Mouse (Mus musculus) CH12.LX (cell line): Measurements from ENCODE around the gene Gpbar1. TPM values are rescaled to one million over a fixed set of nuclear protein-coding genes. Genes with fewer than 3 reads are reported as not detected.

Experiments used
- DNase-seq: peaks from one replicate; pipeline ENCODE4 v3.0.0-alpha.2; 2013; ENCODE audit errors: extremely low read depth
- H3K27ac ChIP-seq: 2 replicates; pipeline ENCODE4 v1.5.1; 2012; ENCODE audit warnings: low read depth, mild to moderate bottlenecking, control low read depth, moderate library complexity; ENCODE audit not compliant: insufficient read depth
- H3K27me3 ChIP-seq: replicated peaks from 2 replicates; pipeline ENCODE3; 2012; ENCODE audit warnings: inconsistent platforms
- H3K36me3 ChIP-seq, 2 experiments: replicated peaks in 1 of 2; 2 replicates each; pipeline versions ENCODE3 to v1.6.1; 2012; ENCODE audit warnings: inconsistent platforms in 1 of 2, low read length in 1 of 2, mild to moderate bottlenecking in 1 of 2, mixed read lengths in 1 of 2, moderate library complexity in 1 of 2; ENCODE audit not compliant: control insufficient read depth in 1 of 2, insufficient read depth in 1 of 2
- H3K4me1 ChIP-seq, 2 experiments: 2 replicates each; pipeline ENCODE4 v1.6.1; 2012; ENCODE audit warnings: inconsistent platforms in 1 of 2, moderate library complexity in 1 of 2; ENCODE audit not compliant: insufficient read depth in 2 of 2, control insufficient read depth in 1 of 2
- H3K4me2 ChIP-seq: 2 replicates; pipeline ENCODE4 v1.6.1; 2012; ENCODE audit warnings: low read depth, mild to moderate bottlenecking, control low read depth; ENCODE audit not compliant: poor library complexity, insufficient read depth, severe bottlenecking
- H3K4me3 ChIP-seq, 3 experiments: fragments of 150-350 bp in 1 of 3; sonication (generic) in 1 of 3; replicated peaks in 1 of 3; 2 replicates each; pipeline versions ENCODE3 to v1.5.1; 2011 to 2012; ENCODE audit warnings: low read depth in 2 of 3, low read length in 2 of 3, mild to moderate bottlenecking in 2 of 3, moderate library complexity in 2 of 3, control low read depth in 1 of 3, improper control_type of control experiment in 1 of 3, inconsistent platforms in 1 of 3, mixed read lengths in 1 of 3; ENCODE audit not compliant: poor library complexity in 1 of 3
- H3K79me2 ChIP-seq: replicated peaks from 2 replicates; pipeline ENCODE4 v1.6.1; 2012; ENCODE audit warnings: mild to moderate bottlenecking, moderate library complexity; ENCODE audit not compliant: control insufficient read depth, poor library complexity, insufficient read depth, severe bottlenecking; ENCODE audit errors: extremely low read depth
- H3K9ac ChIP-seq: 2 replicates; pipeline ENCODE4 v1.6.1; 2012; ENCODE audit warnings: low read depth, mild to moderate bottlenecking, control low read depth, moderate library complexity; ENCODE audit not compliant: insufficient read depth
- H3K9me3 ChIP-seq: replicated peaks from 2 replicates; pipeline ENCODE3; 2012; ENCODE audit warnings: low read length, inconsistent platforms, mixed read lengths
- BHLHE40 ChIP-seq: IDR thresholded peaks from 2 replicates; pipeline ENCODE4 v1.6.1; 2011; ENCODE audit warnings: mild to moderate bottlenecking, low read depth, low read length, improper control_type of control experiment
- CHD1 ChIP-seq: IDR thresholded peaks from 2 replicates; pipeline ENCODE4 v1.6.1; 2012; ENCODE audit warnings: low read depth, low read length, improper control_type of control experiment, inconsistent platforms
- E2F4 ChIP-seq: IDR thresholded peaks from 2 replicates; pipeline ENCODE4 v1.6.1; 2011; ENCODE audit warnings: low read depth, low read length, improper control_type of control experiment; ENCODE audit not compliant: insufficient replicate concordance
- ELF1 ChIP-seq: IDR thresholded peaks from 2 replicates; pipeline ENCODE4 v1.6.1; 2014; ENCODE audit warnings: low read depth, mild to moderate bottlenecking, inconsistent platforms, low read length, improper control_type of control experiment
- EP300 ChIP-seq: IDR thresholded peaks from 2 replicates; pipeline ENCODE4 v1.6.1; 2011; ENCODE audit warnings: low read length, improper control_type of control experiment
- ETS1 ChIP-seq: conservative IDR thresholded peaks from 2 replicates; pipeline ENCODE4 v1.6.1; 2012; ENCODE audit warnings: low read depth, mild to moderate bottlenecking, inconsistent platforms, low read length, improper control_type of control experiment, moderate library complexity
- GABPA ChIP-seq: IDR thresholded peaks from 2 replicates; pipeline ENCODE4 v1.6.1; 2012; ENCODE audit warnings: low read depth, low read length, improper control_type of control experiment, inconsistent platforms; ENCODE audit not compliant: insufficient replicate concordance
- HCFC1 ChIP-seq: IDR thresholded peaks from 2 replicates; pipeline ENCODE4 v1.6.1; 2012; ENCODE audit warnings: low read depth, mild to moderate bottlenecking, inconsistent platforms, low read length, improper control_type of control experiment
- IRF4 ChIP-seq: IDR thresholded peaks from 2 replicates; pipeline ENCODE4 v1.6.1; 2014; ENCODE audit warnings: low read depth, mild to moderate bottlenecking, inconsistent platforms, low read length, improper control_type of control experiment
- JUND ChIP-seq: conservative IDR thresholded peaks from 2 replicates; pipeline ENCODE4 v1.6.1; 2011; ENCODE audit warnings: low read depth, low read length, improper control_type of control experiment
- KAT2A ChIP-seq: IDR thresholded peaks from 2 replicates; pipeline ENCODE4 v1.6.1; 2012; ENCODE audit warnings: low read length, improper control_type of control experiment, inconsistent platforms; ENCODE audit not compliant: insufficient replicate concordance
- MAFK ChIP-seq: IDR thresholded peaks from 2 replicates; pipeline ENCODE4 v1.6.1; 2011; ENCODE audit warnings: low read length, improper control_type of control experiment; ENCODE audit not compliant: insufficient replicate concordance
- MAX ChIP-seq: IDR thresholded peaks from 2 replicates; pipeline ENCODE4 v1.6.1; 2011; ENCODE audit warnings: low read length, improper control_type of control experiment
- MAZ ChIP-seq: IDR thresholded peaks from 2 replicates; pipeline ENCODE4 v1.6.1; 2012; ENCODE audit warnings: low read depth, mild to moderate bottlenecking, inconsistent platforms, low read length, improper control_type of control experiment, moderate library complexity
- MEF2A ChIP-seq: IDR thresholded peaks from 2 replicates; pipeline ENCODE4 v1.6.1; 2014; ENCODE audit warnings: low read depth, mild to moderate bottlenecking, inconsistent platforms, low read length, improper control_type of control experiment, borderline replicate concordance
- MXI1 ChIP-seq: IDR thresholded peaks from 2 replicates; pipeline ENCODE4 v1.6.1; 2011; ENCODE audit warnings: mild to moderate bottlenecking, low read depth, low read length, improper control_type of control experiment
- MYC ChIP-seq: IDR thresholded peaks from 2 replicates; pipeline ENCODE4 v1.6.1; 2011; ENCODE audit warnings: low read depth, mild to moderate bottlenecking, improper control_type of control experiment, low read length
- NELFE ChIP-seq: IDR thresholded peaks from 2 replicates; pipeline ENCODE4 v1.6.1; 2011; ENCODE audit warnings: low read depth, low read length, improper control_type of control experiment
- NRF1 ChIP-seq: IDR thresholded peaks from 2 replicates; pipeline ENCODE4 v1.6.1; 2014; ENCODE audit warnings: low read depth, mild to moderate bottlenecking, inconsistent platforms, low read length, improper control_type of control experiment, moderate library complexity
- POLR2A ChIP-seq: IDR thresholded peaks from 2 replicates; pipeline ENCODE4 v1.6.1; 2011; ENCODE audit warnings: low read depth, mild to moderate bottlenecking, improper control_type of control experiment, low read length
- RCOR1 ChIP-seq: conservative IDR thresholded peaks from 2 replicates; pipeline ENCODE4 v1.6.1; 2012; ENCODE audit warnings: low read depth, mild to moderate bottlenecking, inconsistent platforms, low read length, improper control_type of control experiment
- SMC3 ChIP-seq: IDR thresholded peaks from 2 replicates; pipeline ENCODE4 v1.6.1; 2011; ENCODE audit warnings: low read depth, low read length, improper control_type of control experiment
- TCF12 ChIP-seq: IDR thresholded peaks from 2 replicates; pipeline ENCODE4 v1.6.1; 2014; ENCODE audit warnings: low read depth, mild to moderate bottlenecking, inconsistent platforms, low read length, improper control_type of control experiment
- UBTF ChIP-seq: IDR thresholded peaks from 2 replicates; pipeline ENCODE4 v1.6.1; 2012; ENCODE audit warnings: low read depth, mild to moderate bottlenecking, inconsistent platforms, low read length, improper control_type of control experiment, moderate library complexity
- USF1 ChIP-seq: IDR thresholded peaks from 2 replicates; pipeline ENCODE4 v1.6.1; 2014; ENCODE audit warnings: low read depth, mild to moderate bottlenecking, inconsistent platforms, low read length, improper control_type of control experiment
- ZC3H11A ChIP-seq: IDR thresholded peaks from 2 replicates; pipeline ENCODE4 v1.6.1; 2012; ENCODE audit warnings: low read depth, mild to moderate bottlenecking, inconsistent platforms, low read length, improper control_type of control experiment
- ZMIZ1 ChIP-seq: IDR thresholded peaks from 2 replicates; pipeline ENCODE4 v1.6.1; 2012; ENCODE audit warnings: low read depth, mild to moderate bottlenecking, inconsistent platforms, low read length, improper control_type of control experiment
- ZNF384 ChIP-seq: IDR thresholded peaks from 2 replicates; pipeline ENCODE4 v1.6.1; 2012; ENCODE audit warnings: low read depth, low read length, improper control_type of control experiment, inconsistent platforms
- dilution Hi-C: fragments of 300-500 bp; cut with MboI; formaldehyde crosslinking; loops from 2 replicates; pipeline ENCODE4 v1.14.3; 2020; ENCODE audit warnings: low sequenced_read_pairs; ENCODE audit not compliant: extremely low pct_unique_long_range_greater_than_20kb, extremely low pct_ligation_motif_present
- in situ Hi-C: fragments of 300-500 bp; cut with MboI; formaldehyde crosslinking; loops from 3 replicates; pipeline ENCODE4 v1.14.3; 2019; ENCODE audit warnings: low sequenced_read_pairs, low pct_ligation_motif_present, low pct_unique_long_range_greater_than_20kb, mixed read lengths
- polyA plus RNA-seq: library from polyadenylated mRNA; unstranded; fragments of >175 nt; gene quantifications from 2 replicates; pipeline ENCODE4 v1.2.1, GENCODE M21; 2012; ENCODE audit warnings: low read depth; ENCODE audit not compliant: insufficient read length
- total RNA-seq, 2 experiments: library from RNA; depleted of rRNA; stranded (reverse); fragments of 300-350 nt in 1 of 2; fragments of >200 nt in 1 of 2; gene quantifications; 2 replicates each; pipeline ENCODE4 v1.2.3; 2012 to 2014

The Gpbar1 gene
- total and polyA plus RNA-seq, 3 experiments, result not detected

DNA sequence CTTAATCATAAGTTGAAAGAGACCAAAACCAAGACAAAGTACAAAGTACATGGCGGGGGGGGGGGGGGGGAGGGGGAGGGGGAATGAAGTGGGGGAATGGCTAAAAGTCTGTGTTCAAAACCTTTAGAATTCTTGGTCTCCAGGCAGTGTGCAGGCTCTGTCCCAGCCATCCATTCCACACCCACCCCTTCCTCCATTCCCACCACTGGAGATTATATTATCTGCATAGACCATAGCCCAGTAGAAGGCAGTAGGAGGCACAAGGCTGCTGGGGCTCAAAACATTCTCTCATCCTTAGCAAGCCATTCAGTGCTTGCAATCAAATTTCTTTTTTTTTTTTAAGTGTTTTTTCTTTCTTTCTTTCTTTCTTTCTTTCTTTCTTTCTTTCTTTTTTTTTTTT is 47.4 kb upstream of the Gpbar1 start:
- dilution Hi-C loops (no loop called here), in situ Hi-C loops (no loop called here)
- Histone ChIP-seq H3K9ac (no peak overlapping the region), H3K9me3 (peaks cover 5% of the 10 kb centered on the region), H3K36me3 (no peaks in the 10 kb centered on the region), H3K27ac (no peak overlapping the region), H3K79me2 (no peaks in the 10 kb centered on the region), H3K4me2 (no peak overlapping the region), H3K4me3 (no peak overlapping the region), H3K27me3 (no peaks in the 10 kb centered on the region), H3K4me1 (peaks cover 0 to 11% of the 10 kb centered on the region in 2 experiments; a peak in 2 of 4 replicates)
- TF ChIP-seq GABPA, result no peak
- no peak for TF ChIP-seq NRF1
- no peak for TF ChIP-seq IRF4
- no peak for TF ChIP-seq E2F4
- TF ChIP-seq BHLHE40, result no peak
- no peak for TF ChIP-seq MEF2A
- no peak for TF ChIP-seq ELF1
- no peak for TF ChIP-seq ZNF384
- no peak for TF ChIP-seq EP300
- TF ChIP-seq MYC, result no peak
- TF ChIP-seq NELFE, result no peak
- TF ChIP-seq JUND, result no peak
- TF ChIP-seq RCOR1, result no peak
- TF ChIP-seq MAFK, result no peak
- TF ChIP-seq UBTF, result no peak
- TF ChIP-seq CHD1, result no peak
- no peak for TF ChIP-seq KAT2A
- no peak for TF ChIP-seq MXI1
- no peak for TF ChIP-seq ETS1
- DNase-seq, result no peak

GRCm38 (mm10) chr1:74235938-74236589 is 42.3 kb upstream of the Gpbar1 start, which contains the start of gene Arpc2:
TSS of gene Arpc2 (plus strand) at chr1:74236084.
- dilution Hi-C loops (no loop called here), in situ Hi-C loops (no loop called here)
- TF ChIP-seq MAZ (no peak), JUND (no peak), HCFC1 (peak; percentile 75), ELF1 (peak; percentile 96), BHLHE40 (peak; percentile 65), TCF12 (peak; percentile 91), NELFE (peak; percentile 94), ZC3H11A (no peak), CHD1 (0 out of 2 replicates have a peak, but pooled peaks have one; percentile 48), POLR2A (peak; percentile 89), IRF4 (peak; percentile 55; the same call in 1 of the 2 replicates), ZNF384 (no peak), USF1 (no peak), MYC (peak; percentile 35; the same call in 1 of the 2 replicates), MAX (0 out of 2 replicates have a peak, but pooled peaks have one; percentile 29), ZMIZ1 (peak; percentile 86), MEF2A (peak; percentile 45; the same call in 1 of the 2 replicates), SMC3 (no peak), NRF1 (peak; percentile 99)
- Histone ChIP-seq H3K79me2 (peaks cover 45% of the 10 kb centered on the region), H3K27me3 (no peaks in the 10 kb centered on the region), H3K4me3 (peak within 1 kb of the TSS; percentile 63 to 97 (median 94)), H3K4me1 (peaks cover 4 to 19% of the 10 kb centered on the region in 2 experiments; a peak in 3 of 4 replicates), H3K4me2 (peak within 1 kb of the TSS; percentile 85), H3K9ac (peak within 1 kb of the TSS; percentile 92), H3K27ac (peak within 1 kb of the TSS; percentile 78), H3K9me3 (no peaks in the 10 kb centered on the region), H3K36me3 (peaks cover 1 to 17% of the 10 kb centered on the region in 2 experiments)
- DNase-seq, result peak; percentile 92
